In genomic region chr3:107101787-107102651, GRCm38 (mm10) we compare ENCODE assay signal across 8 mouse cellular contexts. TPM values are rescaled to one million over a fixed set of nuclear protein-coding genes. Genes with fewer than 3 reads are reported as not detected.
DNase-seq lines count a peak whose midpoint lies in the region; ATAC-seq and TF ChIP-seq lines count a peak whose summit lies in the region.

No protein-coding gene starts in this region.

- H3K27me3 ChIP-seq in testis, adult 2 months (ENCODE audit: control insufficient read depth, insufficient read depth, low read length), result peaks cover 4% of the 10 kb centered on the region
- peaks cover 50% of the 10 kb centered on the region for H3K27me3 ChIP-seq in lung, embryonic 15.5 days

- no peak overlapping the region for H3K27ac ChIP-seq in testis, adult 2 months (ENCODE audit: control insufficient read depth, insufficient read depth, low read depth, low read length)
- H3K27ac ChIP-seq in lung, embryonic 15.5 days, result 0 out of 2 replicates have a peak overlapping the region, but pooled peaks have one; percentile 26

- under 1% methylated on average over 50 of the region's 53 CpGs for WGBS in lung, embryonic 15.5 days

- TF ChIP-seq POLR2A in testis, adult 2 months (IDR thresholded peaks at IDR 0.05; ENCODE audit: control insufficient read depth, low read depth, low read length), result no peak

- H3K9ac ChIP-seq in lung, embryonic 15.5 days, result peak overlapping the region; percentile 23

- no peak for DNase-seq in testis, postnatal 14 days (ENCODE audit: low spot score)
- peak; percentile 59 for DNase-seq in embryo, embryonic 10.5 days (ENCODE audit: low spot score)
- DNase-seq in gastrocnemius, postnatal 4 days (ENCODE audit: low spot score in 2 of 2), result peak; percentile 37 to 47
- DNase-seq in kidney, postnatal 4 days, result peak; percentile 36 to 49
- peak; percentile 87 to 88 for DNase-seq in right cerebral cortex, postnatal 10 days (ENCODE audit: low spot score in 2 of 2)
- DNase-seq in urinary bladder, adult 2 months (ENCODE audit: low spot score), result no peak

- peak overlapping the region; percentile 92 for H3K4me2 ChIP-seq in lung, embryonic 15.5 days

- H3K36me3 ChIP-seq in testis, adult 2 months (ENCODE audit: control insufficient read depth, insufficient read depth, low read length), result no peaks in the 10 kb centered on the region
- H3K36me3 ChIP-seq in lung, embryonic 15.5 days, result no peaks in the 10 kb centered on the region

- peak overlapping the region; percentile 21 for H3K4me3 ChIP-seq in testis, adult 2 months (ENCODE audit: control insufficient read depth, low read depth, low read length)
- peak overlapping the region; percentile 43 for H3K4me3 ChIP-seq in lung, embryonic 15.5 days

- peak; percentile 69 for ATAC-seq in lung, embryonic 15.5 days (ENCODE audit: borderline replicate concordance, extremely low read depth, low FRiP score, low TSS enrichment)

- no peak for TF ChIP-seq CTCF in testis, adult 2 months (IDR thresholded peaks at IDR 0.05; ENCODE audit: control insufficient read depth, insufficient read depth, insufficient replicate concordance, low read depth, low read length)

- H3K4me1 ChIP-seq in testis, adult 2 months (ENCODE audit: control insufficient read depth, insufficient read depth, low read length), result peaks cover 13% of the 10 kb centered on the region
- peaks cover 23% of the 10 kb centered on the region for H3K4me1 ChIP-seq in lung, embryonic 15.5 days

- H3K9me3 ChIP-seq in lung, embryonic 15.5 days, result no peaks in the 10 kb centered on the region

RNA-seq across cellular contexts. Expression of gene Kcna2, which starts 1.1 kb away (rescaled TPM):
- polyA plus RNA-seq in testis, adult 2 months (2012; rRNA removed), result 0.07 TPM in 1 of 2 replicates, not detected in the other
- 1 to 10 TPM; 2.8 to 4.1 TPM for total RNA-seq in gastrocnemius, postnatal 4 days (2021)
- polyA plus RNA-seq in lung, embryonic 15.5 days (2015; fragmentation: Nextera tagmentation; extraction: Ambion mirVana), result 0.47 and 0.61 TPM in 2 replicates
- 4.9 and 6.2 TPM in 2 replicates for polyA plus RNA-seq in urinary bladder, adult 2 months (2012; rRNA removed)

Comparison
In these comparisons a context has a peak if more than half of its experiments do, and no peak if none do; other contexts are left out.
1. DNase-seq: peak in embryo, embryonic 10.5 days (single experiment), gastrocnemius, postnatal 4 days (2 of 2), kidney, postnatal 4 days (2 of 2) and right cerebral cortex, postnatal 10 days (2 of 2); none in testis, postnatal 14 days (single experiment) and urinary bladder, adult 2 months (single experiment).